Mouse (Mus musculus) heart, postnatal 0 days (tissue): ENCODE measurements around the gene Eps8. TPM values are rescaled to one million over a fixed set of nuclear protein-coding genes. Genes with fewer than 3 reads are reported as not detected.

Source experiments
- ATAC-seq: fragments of 200-750 bp; cut with Nextera tagmentation; 2 replicates; pipeline ENCODE4 v1.8.0; 2017; ENCODE audit warnings: low read depth, moderate number of reproducible peaks, moderate library complexity; ENCODE audit not compliant: insufficient read depth
- DNase-seq: peaks from one replicate; pipeline ENCODE4 v3.0.0-alpha.2; 2016; ENCODE audit warnings: low spot score
- H3K27ac ChIP-seq: fragments of 300-500 bp; sonication (generic); 2 replicates; pipeline ENCODE4 v1.5.1; 2014; ENCODE audit warnings: low read depth, mild to moderate bottlenecking
- H3K27me3 ChIP-seq: fragments of 300-500 bp; sonication (generic); 2 replicates; pipeline ENCODE4 v1.6.1; 2014; ENCODE audit warnings: low read length, mixed read lengths; ENCODE audit not compliant: control insufficient read depth, insufficient read depth
- H3K36me3 ChIP-seq: fragments of 300-500 bp; sonication (generic); replicated peaks from 2 replicates; pipeline ENCODE4 v1.6.1; 2014; ENCODE audit warnings: low read length, mixed read lengths; ENCODE audit not compliant: control insufficient read depth, insufficient read depth
- H3K4me1 ChIP-seq: fragments of 300-500 bp; sonication (generic); 2 replicates; pipeline ENCODE4 v1.6.1; 2014; ENCODE audit warnings: antibody characterized with exemption; ENCODE audit not compliant: control insufficient read depth, insufficient read depth
- H3K4me2 ChIP-seq: fragments of 300-500 bp; sonication (generic); 2 replicates; pipeline ENCODE4 v1.6.1; 2014; ENCODE audit warnings: low read depth, mild to moderate bottlenecking, low read length, moderate library complexity
- H3K4me3 ChIP-seq: fragments of 300-500 bp; sonication (generic); 2 replicates; pipeline ENCODE4 v1.5.1; 2014; ENCODE audit warnings: low read depth, low read length
- H3K9ac ChIP-seq: fragments of 300-500 bp; sonication (generic); replicated peaks from 2 replicates; pipeline ENCODE4 v1.6.1; 2014; ENCODE audit warnings: low read depth, low read length, mixed read lengths
- H3K9me3 ChIP-seq: fragments of 300-500 bp; sonication (generic); replicated peaks from 2 replicates; pipeline ENCODE4 v1.6.1; 2016; ENCODE audit warnings: low read length; ENCODE audit not compliant: control insufficient read depth
- CTCF ChIP-seq: IDR thresholded peaks from 2 replicates; pipeline ENCODE4 v1.5.1; 2016; ENCODE audit warnings: antibody characterized with exemption, control low read depth, low read depth
- EP300 ChIP-seq: IDR thresholded peaks from 2 replicates; pipeline ENCODE4 v1.6.1; 2016; ENCODE audit warnings: antibody characterized with exemption, low read depth
- WGBS: fragments of 180-500 bp; shearing (Covaris S2); extraction: QIAGEN DNeasy Blood & Tissue Kit; methylation state at CpG from one replicate; pipeline ENCODE4 v1.1.7; 2014; 5-methylcytosine and 5-hydroxymethylcytosine counted together
- polyA plus RNA-seq: library from polyadenylated mRNA; unstranded; fragments of >200 nt; fragmentation: Nextera tagmentation; extraction: Ambion mirVana; gene quantifications from 2 replicates; pipeline ENCODE4 v1.2.1, GENCODE M21; 2015
- total RNA-seq: library from RNA; depleted of rRNA; stranded (reverse); fragments of >200 nt; gene quantifications from 2 replicates; pipeline ENCODE4 v1.2.3, GENCODE M21; 2014; ENCODE audit warnings: low replicate concordance

Eps8 gene
- total and polyA plus RNA-seq, 2 experiments from 2014 or later, result 15.1 to 24.4 TPM

DNA sequence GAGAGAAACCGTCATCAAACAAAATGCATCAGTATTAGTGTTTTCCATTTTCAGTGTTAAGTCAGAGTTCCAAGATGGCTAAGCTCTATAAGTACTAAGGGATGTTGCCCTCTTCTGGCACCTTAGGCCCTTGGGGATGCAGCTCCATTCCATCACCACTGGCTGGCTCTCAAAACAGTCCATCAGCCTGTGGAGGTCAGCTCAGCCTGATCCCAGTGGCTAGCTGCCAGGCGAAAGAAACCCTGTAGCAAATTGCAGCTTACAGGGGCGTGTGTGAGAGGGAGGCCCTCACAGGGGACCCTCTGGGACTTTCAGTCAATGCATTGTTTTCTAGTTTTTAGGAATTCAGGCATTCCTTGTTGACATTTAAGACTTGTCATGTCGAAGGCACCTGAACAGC lies 40.8 kb downstream of the Eps8 start:
- TF ChIP-seq EP300 (no peak), CTCF (no peak)
- no peaks in the 10 kb centered on the region for H3K9me3 ChIP-seq
- ATAC-seq (no peak), DNase-seq (no peak)
- H3K4me2 ChIP-seq, result no peak overlapping the region
- H3K27ac ChIP-seq, result no peak overlapping the region
- peaks cover 6% of the 10 kb centered on the region; the same call in 1 of the 2 replicates for H3K4me1 ChIP-seq
- no peaks in the 10 kb centered on the region for H3K27me3 ChIP-seq
- 55% methylated on average over 4 of the region's 4 CpGs for WGBS
- H3K36me3 ChIP-seq, result no peaks in the 10 kb centered on the region
- H3K4me3 ChIP-seq, result no peak overlapping the region
- no peak overlapping the region for H3K9ac ChIP-seq

DNA sequence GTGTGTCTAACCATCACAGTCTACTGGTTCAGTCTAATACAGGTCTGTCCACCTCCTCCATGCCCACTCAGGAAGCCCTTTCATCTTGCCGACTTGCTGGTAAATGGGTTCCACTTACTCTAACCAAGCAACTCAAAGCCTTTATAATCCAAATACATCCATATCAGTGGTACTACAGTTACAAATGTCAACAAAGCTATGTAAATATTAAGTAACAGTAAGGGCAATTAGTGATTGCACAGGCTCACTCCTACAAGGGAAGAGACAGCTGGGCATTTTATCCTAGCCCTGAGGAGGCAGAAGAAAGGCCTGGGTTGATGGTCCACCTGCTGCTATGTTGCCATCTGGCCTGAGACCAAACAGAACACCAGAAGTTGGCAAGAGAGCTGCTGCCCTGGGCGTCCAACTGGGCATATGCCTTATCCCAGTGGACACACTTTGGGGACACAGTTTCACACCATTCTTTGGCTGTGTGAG lies 42.6 kb downstream of the Eps8 start:
- no peak for ATAC-seq
- Histone ChIP-seq H3K36me3 (no peaks in the 10 kb centered on the region), H3K4me2 (no peak overlapping the region), H3K27ac (peak overlapping the region; percentile 59), H3K9ac (no peak overlapping the region), H3K4me1 (peaks cover 6% of the 10 kb centered on the region; the same call in 1 of the 2 replicates), H3K27me3 (no peaks in the 10 kb centered on the region), H3K9me3 (no peaks in the 10 kb centered on the region), H3K4me3 (no peak overlapping the region)
- TF ChIP-seq EP300, result no peak
- TF ChIP-seq CTCF, result no peak
- peak; percentile 16 for DNase-seq
- 50% methylated on average over 2 of the region's 2 CpGs for WGBS

DNA sequence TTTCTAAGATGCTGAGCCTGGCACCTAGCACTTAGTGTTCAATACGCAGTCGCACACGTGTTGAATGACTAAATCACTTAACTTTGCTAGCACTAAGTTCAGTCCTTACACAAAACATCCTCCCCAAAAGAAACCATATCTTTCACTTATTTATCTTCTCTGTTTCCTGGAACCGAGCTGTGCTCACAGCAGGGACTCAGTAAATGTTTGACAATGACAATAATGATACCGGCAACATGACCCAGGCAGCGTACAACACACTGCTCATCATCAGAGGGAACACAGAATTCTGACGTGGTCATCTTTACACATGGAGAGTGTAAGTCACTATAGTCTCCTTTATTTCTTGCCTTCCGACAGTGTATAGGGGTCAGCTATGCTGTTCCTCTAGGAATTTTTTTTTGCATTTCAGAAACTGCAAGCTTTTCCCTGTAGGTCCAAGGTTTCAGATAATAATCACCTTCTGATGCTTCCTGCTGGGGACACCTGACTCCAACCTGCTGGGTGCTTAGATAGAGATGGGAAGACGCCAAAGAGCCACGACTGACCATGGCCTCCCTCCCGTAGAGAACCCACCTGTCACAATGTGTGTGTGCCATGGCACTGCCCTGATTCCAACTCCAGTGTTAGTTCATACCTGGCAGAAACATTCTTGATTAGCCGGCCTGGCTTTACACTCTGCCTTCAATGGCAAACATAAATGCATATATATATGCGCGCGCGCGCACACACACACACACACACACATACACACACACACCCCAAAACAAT lies 46.3 kb downstream of the Eps8 start:
- no peaks in the 10 kb centered on the region for H3K36me3 ChIP-seq
- TF ChIP-seq EP300 (no peak), CTCF (no peak)
- H3K27me3 ChIP-seq, result no peaks in the 10 kb centered on the region
- DNase-seq, result no peak
- H3K9ac ChIP-seq, result no peak overlapping the region
- no peaks in the 10 kb centered on the region for H3K9me3 ChIP-seq
- peaks cover 6% of the 10 kb centered on the region; the same call in 1 of the 2 replicates for H3K4me1 ChIP-seq
- WGBS, result 82% methylated on average over 17 of the region's 17 CpGs
- no peak overlapping the region for H3K4me2 ChIP-seq
- no peak for ATAC-seq
- no peak overlapping the region for H3K27ac ChIP-seq
- no peak overlapping the region for H3K4me3 ChIP-seq

DNA sequence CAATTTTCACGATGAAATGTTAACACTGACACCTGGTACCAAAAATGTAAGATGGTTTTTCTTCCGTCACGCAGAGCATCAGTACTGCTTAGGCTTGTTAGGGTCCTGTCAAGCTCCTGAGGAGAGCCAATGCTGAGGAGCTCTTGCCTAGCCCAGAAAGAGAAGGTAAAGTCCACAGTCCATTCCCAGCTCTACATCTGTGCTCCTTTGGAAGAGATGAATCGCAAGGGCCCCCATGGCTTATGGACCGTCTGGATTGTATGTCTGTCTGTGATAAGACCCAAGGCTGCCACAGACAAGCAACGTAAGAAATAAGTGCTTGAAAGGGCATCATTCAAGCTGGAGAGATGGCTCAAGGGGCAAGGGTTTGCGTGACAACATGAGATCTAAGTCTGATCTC lies 48.1 kb downstream of the Eps8 start:
- Histone ChIP-seq H3K36me3 (no peaks in the 10 kb centered on the region), H3K27me3 (no peaks in the 10 kb centered on the region), H3K4me3 (no peak overlapping the region), H3K9me3 (no peaks in the 10 kb centered on the region), H3K4me2 (no peak overlapping the region), H3K27ac (no peak overlapping the region), H3K4me1 (no peaks in the 10 kb centered on the region), H3K9ac (no peak overlapping the region)
- WGBS, result 81% methylated on average over 7 of the region's 7 CpGs
- DNase-seq (no peak), ATAC-seq (no peak)
- TF ChIP-seq CTCF (no peak), EP300 (no peak)

DNA sequence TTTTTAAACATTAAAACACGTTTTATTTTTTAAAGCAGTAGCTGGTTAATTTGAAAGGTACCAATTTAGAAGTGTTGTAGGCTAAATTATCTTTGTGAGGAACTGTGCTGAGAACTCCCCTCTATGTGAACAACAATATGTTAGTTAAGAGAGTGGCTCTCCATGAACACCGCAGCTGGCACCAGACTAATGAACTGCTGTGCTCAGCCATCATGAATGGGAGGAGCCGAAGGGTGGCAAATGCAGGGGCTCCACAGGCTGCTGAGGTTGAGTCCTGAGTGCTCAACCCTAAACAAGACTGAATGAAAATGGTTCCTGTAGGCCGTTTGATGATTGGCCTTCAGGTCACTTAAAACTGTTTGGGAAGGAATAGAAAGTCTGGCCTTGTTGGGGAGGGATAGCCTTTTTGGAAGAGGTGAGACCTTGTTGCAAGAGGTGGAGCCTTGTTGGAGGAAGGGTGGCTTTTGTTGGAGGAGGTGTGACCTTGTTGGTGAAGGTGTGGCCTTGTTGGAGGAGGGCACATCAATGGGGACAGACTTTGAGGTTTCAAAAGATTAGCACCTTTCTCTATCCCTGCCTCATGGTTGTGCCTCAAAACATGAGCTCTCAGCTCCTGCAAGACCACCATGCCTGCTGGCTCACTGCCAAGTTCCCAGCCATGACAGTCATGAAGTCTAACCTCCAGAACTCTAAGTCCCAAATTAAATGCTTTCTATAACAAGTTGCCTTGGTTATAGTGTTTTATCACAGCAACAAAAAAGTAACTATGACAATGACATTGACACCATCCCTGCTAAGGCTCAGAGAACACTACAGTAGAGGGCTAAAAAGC lies 50.0 kb downstream of the Eps8 start:
- Histone ChIP-seq H3K4me3 (no peak overlapping the region), H3K9me3 (no peaks in the 10 kb centered on the region), H3K36me3 (no peaks in the 10 kb centered on the region), H3K9ac (no peak overlapping the region), H3K27me3 (no peaks in the 10 kb centered on the region), H3K27ac (no peak overlapping the region), H3K4me1 (no peaks in the 10 kb centered on the region), H3K4me2 (no peak overlapping the region)
- WGBS, result 84% methylated on average over 4 of the region's 4 CpGs
- TF ChIP-seq CTCF (no peak), EP300 (no peak)
- no peak for ATAC-seq
- DNase-seq, result no peak
